Mouse (Mus musculus) T-helper 1 cell (primary cell): Measurements from ENCODE around the gene Ifngr1.

Experiments used
- in situ Hi-C: fragments of 300-600 bp; cut with MboI, MseI; formaldehyde crosslinking; loops from one replicate; pipeline ENCODE4 v1.15.1; 2025; ENCODE audit warnings: high pct_unique_total_duplicates

The Ifngr1 gene

DNA sequence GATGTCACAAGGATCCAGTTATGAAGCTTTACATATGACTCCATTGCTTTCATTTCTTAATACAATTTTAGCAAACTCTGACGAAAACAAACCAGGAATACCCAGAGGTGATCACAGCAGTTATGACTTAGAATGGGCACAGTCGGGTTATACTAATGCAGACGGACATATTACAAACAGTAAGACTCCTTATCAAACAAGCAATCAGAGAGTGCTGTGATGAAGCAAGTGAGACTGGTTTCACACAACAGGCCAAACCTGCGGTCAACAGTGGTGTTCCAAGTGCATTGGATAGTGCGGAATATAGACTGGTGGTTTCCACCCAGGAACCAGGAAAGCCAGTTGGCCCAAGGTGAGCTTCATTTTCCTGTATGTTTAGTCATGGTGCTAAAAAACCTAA is 47.1 kb downstream of the Ifngr1 start:
- in situ Hi-C loops, result no loop called here

GRCm38 (mm10) chr10:19639630-19640029 is 47.9 kb downstream of the Ifngr1 start:
- in situ Hi-C loops, result no loop called here

DNA sequence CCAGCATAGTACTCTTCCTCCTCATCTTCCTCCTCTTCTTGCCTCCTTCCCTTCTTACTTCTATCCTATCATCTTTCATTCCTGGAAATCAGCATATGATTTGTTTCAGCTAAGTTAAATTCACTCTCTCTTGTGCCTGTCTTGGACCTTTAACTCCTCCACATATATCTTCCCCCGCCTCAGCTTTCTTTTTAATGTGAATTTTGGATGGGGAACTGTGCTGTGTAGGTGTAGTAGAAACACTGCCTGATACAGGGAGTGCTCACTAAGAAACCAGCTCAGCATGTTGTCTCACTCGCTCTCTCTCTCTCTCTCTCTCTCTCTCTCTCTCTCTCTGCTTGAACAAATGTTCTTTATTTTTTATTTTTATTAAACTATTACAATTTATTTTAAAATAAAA is 53.4 kb downstream of the Ifngr1 start:
- in situ Hi-C loops, result no loop called here

- in situ Hi-C loops, result no loop called here
Measured at GRCm38 (mm10) chr10:19657426-19657825, 65.7 kb downstream of the Ifngr1 start.
